Mouse (Mus musculus) lung, embryonic 16.5 days (tissue): ENCODE measurements around the gene Cpa2. TPM values are rescaled to one million over a fixed set of nuclear protein-coding genes. Genes with fewer than 3 reads are reported as not detected.

Experiments used
- ATAC-seq: fragments of 200-750 bp; cut with Nextera tagmentation; 2 replicates; pipeline ENCODE4 v1.8.0; 2017; ENCODE audit warnings: low read depth, mild to moderate bottlenecking, moderate library complexity
- H3K27ac ChIP-seq: fragments of 300-500 bp; sonication (generic); 2 replicates; pipeline ENCODE4 v1.5.1; 2014; ENCODE audit warnings: mild to moderate bottlenecking, control low read depth, low read length
- H3K27me3 ChIP-seq: fragments of 300-500 bp; sonication (generic); 2 replicates; pipeline ENCODE4 v1.6.1; 2014; ENCODE audit warnings: low read depth, low read length, mixed read lengths; ENCODE audit not compliant: control insufficient read depth, insufficient read depth
- H3K36me3 ChIP-seq: fragments of 300-500 bp; sonication (generic); 2 replicates; pipeline ENCODE4 v1.6.1; 2014; ENCODE audit warnings: low read length; ENCODE audit not compliant: control insufficient read depth, insufficient read depth
- H3K4me1 ChIP-seq: fragments of 300-500 bp; sonication (generic); replicated peaks from 2 replicates; pipeline ENCODE4 v1.6.1; 2014; ENCODE audit warnings: low read length, mixed read lengths; ENCODE audit not compliant: control insufficient read depth, insufficient read depth
- H3K4me2 ChIP-seq: fragments of 300-500 bp; sonication (generic); 2 replicates; pipeline ENCODE4 v1.6.1; 2014; ENCODE audit warnings: low read depth, low read length, control low read depth
- H3K4me3 ChIP-seq: fragments of 300-500 bp; sonication (generic); 2 replicates; pipeline ENCODE4 v1.5.1; 2014; ENCODE audit warnings: mild to moderate bottlenecking, low read length, control low read depth
- H3K9ac ChIP-seq: fragments of 300-500 bp; sonication (generic); 2 replicates; pipeline ENCODE4 v1.6.1; 2014; ENCODE audit warnings: low read length, control low read depth
- H3K9me3 ChIP-seq: fragments of 300-500 bp; sonication (generic); 2 replicates; pipeline ENCODE4 v1.6.1; 2016; ENCODE audit warnings: low read length; ENCODE audit not compliant: control insufficient read depth
- WGBS: fragments of 180-500 bp; shearing (Covaris S2); extraction: QIAGEN DNeasy Blood & Tissue Kit; methylation state at CpG from one replicate; pipeline ENCODE4 v1.1.7; 2014; 5-methylcytosine and 5-hydroxymethylcytosine counted together
- polyA plus RNA-seq: library from polyadenylated mRNA; unstranded; fragments of >200 nt; fragmentation: Nextera tagmentation; extraction: Ambion mirVana; gene quantifications from 2 replicates; pipeline ENCODE4 v1.2.1, GENCODE M21; 2015

Cpa2 gene
- polyA plus RNA-seq, 1 experiment from 2014 or later = 6.0 TPM

DNA sequence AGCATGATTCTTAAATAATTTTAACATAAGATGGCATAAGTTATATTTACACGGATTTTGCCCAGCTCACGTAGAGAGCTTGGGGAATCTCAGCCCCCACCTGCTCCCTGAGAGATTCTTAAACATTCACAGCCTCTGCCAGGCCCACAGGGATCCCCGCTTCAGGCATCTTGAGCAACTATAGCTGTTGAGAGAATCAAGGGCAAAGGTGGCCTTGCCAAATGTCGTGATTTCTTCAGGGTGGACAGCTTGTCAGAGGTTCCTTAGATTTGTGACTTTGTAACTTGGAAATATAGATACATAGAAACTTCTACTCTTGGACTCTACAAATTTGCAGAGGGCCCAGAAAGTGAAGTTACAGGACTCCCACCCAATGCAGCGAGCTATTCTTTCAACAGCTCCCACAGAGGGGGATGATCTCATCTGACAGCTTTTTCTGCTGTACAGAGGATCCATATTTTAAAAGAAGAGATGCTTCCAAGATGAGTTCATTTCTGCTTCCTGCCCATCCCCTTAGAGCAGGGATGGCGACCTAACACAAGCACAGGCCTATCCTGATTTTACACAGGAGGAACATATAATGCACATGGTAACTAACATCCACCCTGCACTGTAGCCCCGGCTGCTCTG, 12.1 kb downstream of the Cpa2 start:
- H3K27ac ChIP-seq = no peak overlapping the region
- 62% methylated on average over 7 of the region's 7 CpGs for WGBS
- no peak for ATAC-seq

DNA sequence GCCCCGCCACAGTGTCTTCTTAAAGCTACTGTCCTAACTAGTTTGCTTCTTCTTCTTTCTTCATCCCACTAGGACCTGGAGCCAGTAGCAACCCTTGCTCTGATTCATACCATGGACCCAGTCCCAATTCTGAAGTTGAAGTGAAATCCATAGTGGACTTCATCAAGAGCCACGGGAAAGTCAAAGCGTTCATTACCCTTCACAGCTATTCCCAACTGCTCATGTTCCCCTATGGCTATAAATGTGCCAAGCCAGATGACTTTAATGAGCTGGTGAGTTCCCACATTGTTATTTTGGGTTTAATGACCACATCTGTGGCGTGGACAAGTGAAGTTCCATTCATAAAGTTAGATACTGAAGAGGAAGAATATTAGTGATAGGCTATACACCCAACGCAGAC, 12.7 kb downstream of the Cpa2 start:
- no peak for ATAC-seq
- no peak overlapping the region for H3K4me2 ChIP-seq
- H3K27me3 ChIP-seq = no peaks in the 10 kb centered on the region
- H3K9ac ChIP-seq = no peak overlapping the region
- H3K36me3 ChIP-seq = no peaks in the 10 kb centered on the region
- no peak overlapping the region for H3K27ac ChIP-seq
- no peaks in the 10 kb centered on the region for H3K9me3 ChIP-seq
- H3K4me3 ChIP-seq = no peak overlapping the region
- H3K4me1 ChIP-seq = peaks cover 12% of the 10 kb centered on the region
- WGBS = 93% methylated on average over 5 of the region's 5 CpGs

More for the DNA sequence above, 12.1 kb downstream of the Cpa2 start:
- H3K4me3 ChIP-seq = no peak overlapping the region
- peaks cover 14% of the 10 kb centered on the region for H3K4me1 ChIP-seq
- no peaks in the 10 kb centered on the region for H3K27me3 ChIP-seq
- H3K9me3 ChIP-seq = no peaks in the 10 kb centered on the region
- no peak overlapping the region for H3K4me2 ChIP-seq
- no peak overlapping the region for H3K9ac ChIP-seq
- no peaks in the 10 kb centered on the region for H3K36me3 ChIP-seq

DNA sequence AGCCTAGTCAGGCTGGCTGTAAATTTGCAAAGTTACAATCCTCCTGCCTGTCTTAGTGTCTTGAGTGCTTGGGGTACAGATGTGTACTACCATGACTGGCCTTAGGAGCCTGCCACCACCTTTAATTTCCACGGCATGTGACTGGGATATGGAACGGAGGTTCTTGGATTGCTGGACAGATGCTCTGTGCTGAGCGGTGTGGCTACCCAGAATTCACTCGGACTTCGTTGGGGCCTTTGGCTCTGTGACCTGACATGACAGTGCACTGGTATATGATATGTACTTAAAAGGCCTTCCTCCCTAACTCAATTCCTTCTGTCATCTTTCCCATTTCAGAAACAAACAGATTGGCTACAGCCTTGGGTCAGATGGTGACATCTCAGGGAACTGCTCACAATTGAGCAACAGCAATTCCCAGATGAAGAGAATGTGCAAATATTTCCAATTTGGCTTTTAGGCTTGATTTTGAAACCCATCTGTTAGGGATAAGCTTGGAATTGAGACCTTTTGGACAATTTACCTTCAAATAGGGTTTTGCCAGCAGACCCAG, 13.3 kb downstream of the Cpa2 start:
- Histone ChIP-seq H3K4me3 (no peak overlapping the region), H3K9me3 (no peaks in the 10 kb centered on the region), H3K4me2 (no peak overlapping the region), H3K27me3 (no peaks in the 10 kb centered on the region), H3K36me3 (no peaks in the 10 kb centered on the region), H3K4me1 (peaks cover 6% of the 10 kb centered on the region), H3K27ac (no peak overlapping the region), H3K9ac (no peak overlapping the region)
- 92% methylated on average over 5 of the region's 5 CpGs for WGBS
- ATAC-seq = no peak

DNA sequence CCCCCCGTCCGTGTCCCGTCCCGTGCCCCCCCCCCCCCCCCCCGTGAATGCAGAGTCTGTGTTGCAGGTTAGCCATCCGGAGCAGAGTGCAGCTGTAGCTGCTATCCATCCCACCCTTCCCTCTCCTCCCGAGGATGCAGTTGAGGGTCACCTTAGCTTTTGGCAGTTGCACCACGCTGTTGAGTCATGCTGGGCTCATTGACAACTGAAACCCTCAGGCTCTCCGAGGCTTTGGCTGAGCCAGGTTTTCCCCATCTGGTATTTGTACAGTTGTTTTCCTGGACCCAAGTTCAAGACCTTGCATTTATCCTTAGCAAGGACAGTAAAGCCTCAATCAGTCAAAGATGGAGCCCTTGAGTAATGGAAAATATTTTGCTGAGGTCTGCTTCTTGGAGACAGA, 14.7 kb downstream of the Cpa2 start:
- no peak for ATAC-seq
- Histone ChIP-seq H3K4me3 (no peak overlapping the region), H3K27ac (no peak overlapping the region), H3K4me2 (no peak overlapping the region), H3K27me3 (no peaks in the 10 kb centered on the region), H3K4me1 (peaks cover 5% of the 10 kb centered on the region), H3K9ac (no peak overlapping the region), H3K36me3 (no peaks in the 10 kb centered on the region), H3K9me3 (no peaks in the 10 kb centered on the region)
- WGBS = 23% methylated on average over 3 of the region's 9 CpGs

DNA sequence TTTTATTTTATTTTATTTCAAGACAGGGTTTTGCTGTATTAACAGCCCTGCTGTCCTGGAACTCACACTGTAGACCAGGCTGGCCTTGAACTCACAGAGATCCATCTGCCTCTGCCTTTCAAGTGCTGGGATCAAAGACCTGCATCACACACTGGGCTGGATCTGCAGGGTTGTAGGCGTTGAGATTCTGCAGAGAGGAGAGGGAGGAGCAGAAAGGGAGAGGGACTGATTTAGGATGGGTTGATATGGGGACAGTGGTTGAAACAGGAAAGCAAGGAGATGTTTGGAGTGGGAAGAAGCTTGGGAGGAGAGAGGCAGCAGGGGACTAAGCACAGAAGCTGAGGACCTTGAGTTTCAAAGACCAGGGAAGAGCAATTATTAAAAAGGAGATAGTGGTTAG, 18.3 kb downstream of the Cpa2 start:
- no peak overlapping the region for H3K27ac ChIP-seq
- H3K4me1 ChIP-seq = no peaks in the 10 kb centered on the region; the same call in 1 of the 2 replicates
- no peak overlapping the region for H3K4me2 ChIP-seq
- H3K9ac ChIP-seq = no peak overlapping the region
- no peaks in the 10 kb centered on the region for H3K9me3 ChIP-seq
- no peaks in the 10 kb centered on the region for H3K36me3 ChIP-seq
- H3K4me3 ChIP-seq = no peak overlapping the region
- H3K27me3 ChIP-seq = no peaks in the 10 kb centered on the region
- ATAC-seq = no peak
- WGBS = 60% methylated on average over 1 of the region's 1 CpGs

DNA sequence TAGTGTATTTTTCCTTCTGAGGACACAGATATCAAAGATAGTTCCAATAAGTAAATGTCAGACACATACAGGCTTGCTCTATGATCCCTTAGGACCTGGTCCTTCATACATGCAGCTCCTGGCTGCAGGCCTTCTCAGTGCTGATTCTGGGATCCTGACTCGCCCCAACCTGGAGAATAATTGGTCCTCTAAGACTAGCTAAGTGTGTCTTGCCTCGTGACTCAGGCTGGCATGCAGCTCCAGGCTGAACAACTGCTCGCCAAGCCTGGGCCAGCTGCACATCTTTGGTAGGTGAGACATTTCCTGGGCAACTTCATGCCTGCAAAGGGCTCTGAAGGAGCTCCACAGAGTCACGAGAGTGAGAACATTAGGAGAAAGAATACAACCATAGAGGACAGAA, 20.8 kb downstream of the Cpa2 start:
- no peak overlapping the region for H3K4me2 ChIP-seq
- no peaks in the 10 kb centered on the region for H3K27me3 ChIP-seq
- 65% methylated on average over 4 of the region's 4 CpGs for WGBS
- no peak for ATAC-seq
- no peak overlapping the region for H3K4me3 ChIP-seq
- H3K4me1 ChIP-seq = no peaks in the 10 kb centered on the region
- no peak overlapping the region for H3K9ac ChIP-seq
- H3K9me3 ChIP-seq = no peaks in the 10 kb centered on the region
- no peaks in the 10 kb centered on the region for H3K36me3 ChIP-seq
- no peak overlapping the region for H3K27ac ChIP-seq

DNA sequence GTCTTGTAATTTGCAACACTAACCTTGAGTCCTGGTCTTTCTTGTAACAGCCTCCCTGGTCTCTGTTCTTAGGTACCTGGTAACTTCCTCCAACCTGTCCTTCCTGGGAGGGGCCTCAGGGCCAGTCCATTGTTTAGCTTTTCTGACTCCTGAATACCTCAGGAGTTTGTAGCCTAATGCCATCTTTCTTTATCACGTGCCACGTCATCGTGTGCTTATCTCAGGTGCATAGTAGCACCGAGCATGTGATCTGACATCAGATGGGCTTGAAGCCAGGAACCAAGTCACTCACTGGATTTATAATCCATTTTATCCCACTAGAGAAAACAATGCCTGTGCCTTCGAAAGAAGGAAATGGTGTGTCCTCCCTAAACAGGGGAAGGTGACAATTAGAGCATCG, 22.2 kb downstream of the Cpa2 start:
- no peak overlapping the region for H3K4me3 ChIP-seq
- H3K4me2 ChIP-seq = no peak overlapping the region
- no peak overlapping the region for H3K9ac ChIP-seq
- H3K36me3 ChIP-seq = no peaks in the 10 kb centered on the region
- no peak for ATAC-seq
- no peaks in the 10 kb centered on the region for H3K9me3 ChIP-seq
- 57% methylated on average over 6 of the region's 6 CpGs for WGBS
- H3K27me3 ChIP-seq = no peaks in the 10 kb centered on the region
- no peaks in the 10 kb centered on the region for H3K4me1 ChIP-seq
- no peak overlapping the region for H3K27ac ChIP-seq

DNA sequence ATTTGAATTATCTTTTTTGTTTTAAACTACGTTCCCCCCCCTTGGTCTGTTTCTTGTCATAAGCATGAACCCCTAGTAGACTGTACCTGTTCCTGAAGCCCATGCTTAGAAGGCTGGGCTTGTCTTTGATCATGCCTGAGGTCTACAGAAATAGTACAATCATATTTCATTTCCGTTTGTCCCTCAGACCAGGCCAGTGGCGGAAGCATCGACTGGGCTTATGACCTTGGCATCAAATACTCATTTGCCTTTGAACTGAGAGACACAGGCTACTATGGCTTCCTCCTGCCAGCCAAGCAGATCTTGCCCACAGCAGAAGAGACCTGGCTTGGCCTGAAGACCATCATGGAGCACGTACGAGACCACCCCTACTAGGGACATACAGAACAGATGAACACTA, 22.7 kb downstream of the Cpa2 start:
- no peak overlapping the region for H3K27ac ChIP-seq
- H3K9me3 ChIP-seq = no peaks in the 10 kb centered on the region
- no peaks in the 10 kb centered on the region for H3K27me3 ChIP-seq
- no peak overlapping the region for H3K9ac ChIP-seq
- no peaks in the 10 kb centered on the region for H3K36me3 ChIP-seq
- no peaks in the 10 kb centered on the region for H3K4me1 ChIP-seq
- 81% methylated on average over 6 of the region's 6 CpGs for WGBS
- ATAC-seq = no peak
- H3K4me2 ChIP-seq = no peak overlapping the region
- H3K4me3 ChIP-seq = no peak overlapping the region

DNA sequence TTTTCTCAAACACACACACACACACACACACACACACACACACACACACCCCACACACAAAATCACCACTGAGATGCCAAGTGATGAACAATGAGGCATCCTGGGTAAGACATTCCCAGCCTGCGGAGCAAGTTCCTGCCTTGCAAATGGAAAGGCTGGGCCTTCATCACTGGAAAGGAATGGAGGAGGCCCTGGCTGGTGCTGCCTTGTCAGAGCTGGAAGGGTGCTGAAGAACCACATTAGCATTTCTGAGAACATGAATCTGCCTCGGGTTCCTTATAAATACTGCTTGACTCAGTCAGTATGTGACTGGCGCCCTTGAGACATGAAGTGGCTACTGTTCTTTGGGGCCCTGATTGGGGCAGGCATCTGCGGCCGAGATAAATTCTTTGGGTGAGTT, 26.7 kb downstream of the Cpa2 start, which contains the start of gene Cpa4:
Cpa4 (plus strand) TSS at position 301 of the 400 bp plus-strand sequence.
- no peaks in the 10 kb centered on the region for H3K9me3 ChIP-seq
- ATAC-seq = no peak
- no peaks in the 10 kb centered on the region for H3K27me3 ChIP-seq
- no peak within 1 kb of the TSS for H3K9ac ChIP-seq
- peaks cover 2% of the 10 kb centered on the region; the same call in 1 of the 2 replicates for H3K4me1 ChIP-seq
- no peak within 1 kb of the TSS for H3K27ac ChIP-seq
- 58% methylated on average over 5 of the region's 5 CpGs for WGBS
- H3K36me3 ChIP-seq = no peaks in the 10 kb centered on the region
- no peak within 1 kb of the TSS for H3K4me2 ChIP-seq
- H3K4me3 ChIP-seq = no peak within 1 kb of the TSS
